Mouse (Mus musculus) CH12.LX (cell line): Measurements from ENCODE around the gene Il20rb. TPM values are rescaled to one million over a fixed set of nuclear protein-coding genes. Genes with fewer than 3 reads are reported as not detected.
A peak's percentile ranks its signal among the peaks of the same experiment; 100 is the strongest.

Experiments
- DNase-seq: peaks from one replicate; pipeline ENCODE4 v3.0.0-alpha.2; 2013; ENCODE audit errors: extremely low read depth
- H3K27ac ChIP-seq: 2 replicates; pipeline ENCODE4 v1.5.1; 2012; ENCODE audit warnings: low read depth, mild to moderate bottlenecking, control low read depth, moderate library complexity; ENCODE audit not compliant: insufficient read depth
- H3K27me3 ChIP-seq: replicated peaks from 2 replicates; pipeline ENCODE3; 2012; ENCODE audit warnings: inconsistent platforms
- H3K36me3 ChIP-seq, 2 experiments: replicated peaks in 1 of 2; 2 replicates each; pipeline versions ENCODE3 to v1.6.1; 2012; ENCODE audit warnings: inconsistent platforms in 1 of 2, low read length in 1 of 2, mild to moderate bottlenecking in 1 of 2, mixed read lengths in 1 of 2, moderate library complexity in 1 of 2; ENCODE audit not compliant: control insufficient read depth in 1 of 2, insufficient read depth in 1 of 2
- H3K4me1 ChIP-seq, 2 experiments: 2 replicates each; pipeline ENCODE4 v1.6.1; 2012; ENCODE audit warnings: inconsistent platforms in 1 of 2, moderate library complexity in 1 of 2; ENCODE audit not compliant: insufficient read depth in 2 of 2, control insufficient read depth in 1 of 2
- H3K4me2 ChIP-seq: 2 replicates; pipeline ENCODE4 v1.6.1; 2012; ENCODE audit warnings: low read depth, mild to moderate bottlenecking, control low read depth; ENCODE audit not compliant: poor library complexity, insufficient read depth, severe bottlenecking
- H3K4me3 ChIP-seq, 3 experiments: fragments of 150-350 bp in 1 of 3; sonication (generic) in 1 of 3; replicated peaks in 1 of 3; 2 replicates each; pipeline versions ENCODE3 to v1.5.1; 2011 to 2012; ENCODE audit warnings: low read depth in 2 of 3, low read length in 2 of 3, mild to moderate bottlenecking in 2 of 3, moderate library complexity in 2 of 3, control low read depth in 1 of 3, improper control_type of control experiment in 1 of 3, inconsistent platforms in 1 of 3, mixed read lengths in 1 of 3; ENCODE audit not compliant: poor library complexity in 1 of 3
- H3K79me2 ChIP-seq: replicated peaks from 2 replicates; pipeline ENCODE4 v1.6.1; 2012; ENCODE audit warnings: mild to moderate bottlenecking, moderate library complexity; ENCODE audit not compliant: control insufficient read depth, poor library complexity, insufficient read depth, severe bottlenecking; ENCODE audit errors: extremely low read depth
- H3K9ac ChIP-seq: 2 replicates; pipeline ENCODE4 v1.6.1; 2012; ENCODE audit warnings: low read depth, mild to moderate bottlenecking, control low read depth, moderate library complexity; ENCODE audit not compliant: insufficient read depth
- H3K9me3 ChIP-seq: replicated peaks from 2 replicates; pipeline ENCODE3; 2012; ENCODE audit warnings: low read length, inconsistent platforms, mixed read lengths
- CHD1 ChIP-seq: IDR thresholded peaks from 2 replicates; pipeline ENCODE4 v1.6.1; 2012; ENCODE audit warnings: low read depth, low read length, improper control_type of control experiment, inconsistent platforms
- E2F4 ChIP-seq: IDR thresholded peaks from 2 replicates; pipeline ENCODE4 v1.6.1; 2011; ENCODE audit warnings: low read depth, low read length, improper control_type of control experiment; ENCODE audit not compliant: insufficient replicate concordance
- EP300 ChIP-seq: IDR thresholded peaks from 2 replicates; pipeline ENCODE4 v1.6.1; 2011; ENCODE audit warnings: low read length, improper control_type of control experiment
- MAFK ChIP-seq: IDR thresholded peaks from 2 replicates; pipeline ENCODE4 v1.6.1; 2011; ENCODE audit warnings: low read length, improper control_type of control experiment; ENCODE audit not compliant: insufficient replicate concordance
- MAX ChIP-seq: IDR thresholded peaks from 2 replicates; pipeline ENCODE4 v1.6.1; 2011; ENCODE audit warnings: low read length, improper control_type of control experiment
- MYC ChIP-seq: IDR thresholded peaks from 2 replicates; pipeline ENCODE4 v1.6.1; 2011; ENCODE audit warnings: low read depth, mild to moderate bottlenecking, improper control_type of control experiment, low read length
- PAX5 ChIP-seq: IDR thresholded peaks from 2 replicates; pipeline ENCODE4 v1.6.1; 2012; ENCODE audit warnings: low read length, inconsistent platforms, mixed read lengths
- POLR2A ChIP-seq: IDR thresholded peaks from 2 replicates; pipeline ENCODE4 v1.6.1; 2011; ENCODE audit warnings: low read depth, mild to moderate bottlenecking, improper control_type of control experiment, low read length
- RAD21 ChIP-seq: IDR thresholded peaks from 2 replicates; pipeline ENCODE4 v1.6.1; 2011; ENCODE audit warnings: low read depth, mild to moderate bottlenecking, low read length, improper control_type of control experiment, moderate library complexity
- SMC3 ChIP-seq: IDR thresholded peaks from 2 replicates; pipeline ENCODE4 v1.6.1; 2011; ENCODE audit warnings: low read depth, low read length, improper control_type of control experiment
- TBP ChIP-seq: conservative IDR thresholded peaks from 2 replicates; pipeline ENCODE4 v1.6.1; 2011; ENCODE audit warnings: low read depth, low read length, improper control_type of control experiment
- dilution Hi-C: fragments of 300-500 bp; cut with MboI; formaldehyde crosslinking; loops from 2 replicates; pipeline ENCODE4 v1.14.3; 2020; ENCODE audit warnings: low sequenced_read_pairs; ENCODE audit not compliant: extremely low pct_unique_long_range_greater_than_20kb, extremely low pct_ligation_motif_present
- in situ Hi-C: fragments of 300-500 bp; cut with MboI; formaldehyde crosslinking; loops from 3 replicates; pipeline ENCODE4 v1.14.3; 2019; ENCODE audit warnings: low sequenced_read_pairs, low pct_ligation_motif_present, low pct_unique_long_range_greater_than_20kb, mixed read lengths
- polyA plus RNA-seq: library from polyadenylated mRNA; unstranded; fragments of >175 nt; gene quantifications from 2 replicates; pipeline ENCODE4 v1.2.1, GENCODE M21; 2012; ENCODE audit warnings: low read depth; ENCODE audit not compliant: insufficient read length
- total RNA-seq, 2 experiments: library from RNA; depleted of rRNA; stranded (reverse); fragments of 300-350 nt in 1 of 2; fragments of >200 nt in 1 of 2; gene quantifications; 2 replicates each; pipeline ENCODE4 v1.2.3; 2012 to 2014

The Il20rb gene
- total and polyA plus RNA-seq, 3 experiments = 0.42 to 3.1 (median 1.2) TPM

GRCm38 (mm10) chr9:100415328-100415979 is 71.1 kb downstream of the Il20rb start:
- Histone ChIP-seq H3K9ac (no peak overlapping the region), H3K9me3 (no peaks in the 10 kb centered on the region), H3K79me2 (no peaks in the 10 kb centered on the region), H3K4me3 (no peak overlapping the region), H3K4me1 (peaks cover 0 to 3% of the 10 kb centered on the region in 2 experiments; a peak in 1 of 4 replicates), H3K36me3 (no peaks in the 10 kb centered on the region), H3K27ac (no peak overlapping the region), H3K4me2 (peak overlapping the region; percentile 55; the same call in 1 of the 2 replicates), H3K27me3 (no peaks in the 10 kb centered on the region)
- TF ChIP-seq EP300 (no peak), PAX5 (no peak), E2F4 (no peak), SMC3 (no peak), MAX (no peak), CHD1 (no peak), RAD21 (no peak), TBP (no peak), MAFK (no peak), MYC (no peak), POLR2A (no peak)
- DNase-seq = no peak
- in situ Hi-C loops = no loop called here
- dilution Hi-C loops = no loop called here

Other genes with a start within 250 kb of the Il20rb start
- gene Nck1, start 59.3 kb upstream of the Il20rb start, total RNA-seq (2012; rRNA removed) = 16.7 and 17.5 TPM in 2 replicates
- gene Nck1, start 59.3 kb upstream of the Il20rb start, total RNA-seq (2014; rRNA removed) = 25.1 and 25.2 TPM in 2 replicates
- gene Nck1, start 59.3 kb upstream of the Il20rb start, polyA plus RNA-seq = 27.4 and 31.9 TPM in 2 replicates
- not detected in 2 replicates for gene Slc35g2, start 84.3 kb upstream of the Il20rb start, total RNA-seq (2012; rRNA removed)
- gene Slc35g2, start 84.3 kb upstream of the Il20rb start, total RNA-seq (2014; rRNA removed) = not detected in 2 replicates
- 0.74 TPM in 1 of 2 replicates, not detected in the other for gene Slc35g2, start 84.3 kb upstream of the Il20rb start, polyA plus RNA-seq
- gene Stag1, start 111.0 kb upstream of the Il20rb start, total RNA-seq (2012; rRNA removed) = 24.5 and 29.5 TPM in 2 replicates
- 33.7 and 37.4 TPM in 2 replicates for gene Stag1, start 111.0 kb upstream of the Il20rb start, total RNA-seq (2014; rRNA removed)
- 43.2 and 45.9 TPM in 2 replicates for gene Stag1, start 111.0 kb upstream of the Il20rb start, polyA plus RNA-seq